Mouse (Mus musculus): ENCODE measurements around the gene Fntb.

The Fntb gene

GRCm38 (mm10) chr12:76795350-76795749 lies 30.0 kb downstream of the Fntb start, which contains the start of gene Gpx2:
TSS of gene Gpx2 (minus strand) at chr12:76795554.
- peak; percentile 55 for DNase-seq (ENCODE audit: low spot score)

- no peak for DNase-seq (ENCODE audit: low spot score)
These were observed 31.6 kb downstream of the Fntb start for GRCm38 (mm10) chr12:76796938-76797539.

- no peak for DNase-seq (ENCODE audit: low spot score)
These were observed 32.8 kb downstream of the Fntb start for GRCm38 (mm10) chr12:76798008-76798720.

GRCm38 (mm10) chr12:76803028-76803427 lies 37.6 kb downstream of the Fntb start:
- no peak for DNase-seq (ENCODE audit: low spot score)

- DNase-seq (ENCODE audit: low spot score) = peak; percentile 69
These were observed 38.4 kb downstream of the Fntb start for GRCm38 (mm10) chr12:76803700-76804252.

GRCm38 (mm10) chr12:76805056-76805811 lies 39.8 kb downstream of the Fntb start:
- no peak for DNase-seq (ENCODE audit: low spot score)

- no peak for DNase-seq (ENCODE audit: low spot score)
These were observed 42.4 kb downstream of the Fntb start for GRCm38 (mm10) chr12:76807796-76808195.

GRCm38 (mm10) chr12:76810491-76810890 lies 45.1 kb downstream of the Fntb start:
- no peak for DNase-seq (ENCODE audit: low spot score)

GRCm38 (mm10) chr12:76811006-76811405 lies 45.6 kb downstream of the Fntb start:
- DNase-seq (ENCODE audit: low spot score) = no peak

- no peak for DNase-seq (ENCODE audit: low spot score)
These were observed 48.2 kb downstream of the Fntb start for GRCm38 (mm10) chr12:76813543-76813942.

GRCm38 (mm10) chr12:76814120-76814519 lies 48.7 kb downstream of the Fntb start:
- DNase-seq (ENCODE audit: low spot score) = no peak

GRCm38 (mm10) chr12:76816720-76817119 lies 51.3 kb downstream of the Fntb start:
- no peak for DNase-seq (ENCODE audit: low spot score)

- no peak for DNase-seq (ENCODE audit: low spot score)
These were observed 51.8 kb downstream of the Fntb start for GRCm38 (mm10) chr12:76817176-76817575.

GRCm38 (mm10) chr12:76818120-76818519 lies 52.7 kb downstream of the Fntb start:
- DNase-seq (ENCODE audit: low spot score) = peak; percentile 83

- DNase-seq (ENCODE audit: low spot score) = no peak
These were observed 53.5 kb downstream of the Fntb start for GRCm38 (mm10) chr12:76818908-76819307.

GRCm38 (mm10) chr12:76819816-76820215 lies 54.4 kb downstream of the Fntb start:
- no peak for DNase-seq (ENCODE audit: low spot score)

- DNase-seq (ENCODE audit: low spot score) = no peak
These were observed 55.2 kb downstream of the Fntb start for GRCm38 (mm10) chr12:76820615-76821014.

GRCm38 (mm10) chr12:76822002-76822650 lies 56.7 kb downstream of the Fntb start:
- DNase-seq (ENCODE audit: low spot score) = no peak

- DNase-seq (ENCODE audit: low spot score) = no peak
These were observed 57.3 kb downstream of the Fntb start, which contains the start of gene Rab15 for GRCm38 (mm10) chr12:76822651-76823041. TSS of gene Rab15 (minus strand) at chr12:76822908.

- no peak for DNase-seq (ENCODE audit: low spot score)
These were observed 59.9 kb downstream of the Fntb start for GRCm38 (mm10) chr12:76825283-76825682.

GRCm38 (mm10) chr12:76832704-76833103 lies 67.3 kb downstream of the Fntb start:
- DNase-seq (ENCODE audit: low spot score) = peak; percentile 27
